Mouse (Mus musculus) layer of hippocampus, adult 9-10 months (tissue): ENCODE measurements at regions not wholly inside any gene's neighbourhood (a gene's known extent, or its start where the extent isn't known, plus 50 kb on each side); places are given as distances from the start of the nearest gene placed in this dataset.

Experiments used
- DNase-seq: peaks from one replicate; pipeline ENCODE4 v3.0.0; 2022; ENCODE audit warnings: low spot score

GRCm38 (mm10) chrX:68313486-68313885 is 364.9 kb upstream of the Fmr1 start:
- DNase-seq, result peak; percentile 69
